Mouse (Mus musculus): ENCODE measurements around the gene Hmgb1. TPM values are rescaled to one million over a fixed set of nuclear protein-coding genes. Genes with fewer than 3 reads are reported as not detected.

Hmgb1 gene
- polyA plus RNA-seq, 1 experiment from 2014 or later = 690 TPM

DNA sequence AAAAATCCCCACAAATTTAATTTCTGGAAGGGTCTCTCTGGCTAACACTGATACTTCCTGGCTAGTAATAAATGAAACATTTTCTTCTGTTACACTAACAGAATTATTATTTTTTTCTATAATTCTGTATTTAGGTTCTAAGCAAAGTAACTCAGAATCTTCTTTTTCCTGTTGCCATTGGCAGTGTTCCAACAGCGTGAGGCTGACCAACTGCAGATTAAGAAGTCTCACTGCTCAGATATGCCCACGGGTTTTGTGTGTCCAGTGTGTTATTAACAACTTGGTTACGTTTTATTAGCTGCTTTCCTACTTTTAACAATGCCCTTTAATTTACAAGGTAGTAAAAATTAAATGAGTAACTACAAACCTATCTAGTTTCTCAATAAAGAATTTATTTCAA, 46.8 kb downstream of the Hmgb1 start:
- WGBS = 67% methylated on average over 3 of the region's 3 CpGs

DNA sequence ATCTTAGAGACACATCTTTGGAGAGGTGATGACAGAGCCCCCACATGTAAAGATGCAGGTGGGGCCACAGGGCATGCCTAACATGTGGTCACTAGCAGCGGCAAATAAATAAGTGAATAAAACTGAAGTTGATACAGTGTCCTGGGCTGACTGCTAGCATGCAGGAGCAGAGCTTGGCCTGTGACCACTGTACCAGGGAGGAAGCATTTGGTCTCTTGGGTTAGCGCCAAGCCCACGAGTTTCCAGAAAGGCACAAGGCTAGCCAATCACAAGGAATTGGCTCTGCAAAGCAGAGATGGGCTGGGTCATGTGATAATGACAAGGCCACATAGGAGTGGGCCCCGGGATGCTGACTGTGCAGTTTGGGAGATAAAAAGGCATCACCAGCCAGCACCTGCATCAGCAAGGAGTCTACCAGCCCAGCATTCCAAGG, 47.3 kb downstream of the Hmgb1 start:
- no peaks in the 10 kb centered on the region for H3K36me3 ChIP-seq
- H3K9ac ChIP-seq = no peak overlapping the region
- H3K4me1 ChIP-seq (replicated peaks) = no peaks in the 10 kb centered on the region
- H3K4me3 ChIP-seq = no peak overlapping the region
- no peaks in the 10 kb centered on the region for H3K27me3 ChIP-seq
- no peak overlapping the region for H3K4me2 ChIP-seq
- H3K27ac ChIP-seq (replicated peaks) = no peak overlapping the region
- no peak for ATAC-seq (ENCODE audit: low FRiP score, low read depth)
- no peaks in the 10 kb centered on the region for H3K9me3 ChIP-seq
- 80% methylated on average over 4 of the region's 4 CpGs for WGBS

More for the DNA sequence above, 46.8 kb downstream of the Hmgb1 start:
- Histone ChIP-seq H3K4me3 (no peak overlapping the region), H3K9me3 (no peaks in the 10 kb centered on the region), H3K27ac (replicated peaks) (no peak overlapping the region), H3K4me2 (no peak overlapping the region), H3K36me3 (no peaks in the 10 kb centered on the region), H3K4me1 (replicated peaks) (no peaks in the 10 kb centered on the region), H3K9ac (no peak overlapping the region), H3K27me3 (no peaks in the 10 kb centered on the region)
- ATAC-seq (ENCODE audit: low FRiP score, low read depth) = no peak

DNA sequence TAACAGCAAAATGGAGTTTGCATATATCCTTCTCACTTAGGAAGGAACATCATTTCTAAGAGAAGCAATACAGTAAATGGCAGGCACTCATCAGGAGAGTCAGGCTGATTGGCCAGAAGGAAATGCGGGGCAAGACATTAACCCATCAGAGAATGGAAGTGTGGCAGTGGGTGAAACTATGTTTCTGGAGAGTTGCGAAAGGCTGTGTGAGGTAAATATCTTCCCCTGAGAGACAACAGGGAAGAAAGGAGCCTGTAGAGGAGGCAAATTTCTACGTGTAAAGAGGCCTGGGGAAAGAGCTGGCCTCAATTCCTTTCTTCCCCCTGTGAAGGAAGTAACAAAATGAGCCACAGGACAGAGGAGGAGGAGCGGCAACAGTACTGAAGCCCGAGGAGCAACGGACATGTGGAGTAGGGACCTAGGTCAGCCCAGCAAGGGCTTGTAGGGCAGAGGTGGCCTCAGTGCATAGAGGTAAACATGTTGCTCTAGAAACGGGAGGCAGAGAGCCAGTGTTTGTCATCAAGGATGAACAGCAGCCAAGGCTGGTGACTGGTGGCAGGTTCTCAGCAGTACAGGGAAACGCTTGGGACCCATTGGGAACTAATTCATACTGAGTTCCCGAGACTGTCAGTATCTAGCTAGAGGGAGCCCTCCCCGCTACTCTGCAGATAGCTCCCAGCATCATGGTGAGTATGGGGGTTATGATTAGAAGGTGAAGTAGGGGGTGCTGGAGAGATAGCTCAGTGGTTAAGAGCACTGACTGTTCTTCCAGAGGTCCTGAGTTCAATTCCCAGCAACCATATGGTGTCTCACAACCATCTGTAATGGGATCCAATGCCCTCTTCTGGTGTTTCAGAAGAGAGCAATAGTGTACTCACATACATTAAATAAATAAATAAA, 48.6 kb downstream of the Hmgb1 start:
- Histone ChIP-seq H3K27ac (replicated peaks) (no peak overlapping the region), H3K4me2 (no peak overlapping the region), H3K4me1 (replicated peaks) (no peaks in the 10 kb centered on the region), H3K27me3 (no peaks in the 10 kb centered on the region), H3K9ac (no peak overlapping the region), H3K4me3 (no peak overlapping the region), H3K36me3 (no peaks in the 10 kb centered on the region), H3K9me3 (no peaks in the 10 kb centered on the region)
- WGBS = 79% methylated on average over 10 of the region's 10 CpGs
- ATAC-seq (ENCODE audit: low FRiP score, low read depth) = no peak

DNA sequence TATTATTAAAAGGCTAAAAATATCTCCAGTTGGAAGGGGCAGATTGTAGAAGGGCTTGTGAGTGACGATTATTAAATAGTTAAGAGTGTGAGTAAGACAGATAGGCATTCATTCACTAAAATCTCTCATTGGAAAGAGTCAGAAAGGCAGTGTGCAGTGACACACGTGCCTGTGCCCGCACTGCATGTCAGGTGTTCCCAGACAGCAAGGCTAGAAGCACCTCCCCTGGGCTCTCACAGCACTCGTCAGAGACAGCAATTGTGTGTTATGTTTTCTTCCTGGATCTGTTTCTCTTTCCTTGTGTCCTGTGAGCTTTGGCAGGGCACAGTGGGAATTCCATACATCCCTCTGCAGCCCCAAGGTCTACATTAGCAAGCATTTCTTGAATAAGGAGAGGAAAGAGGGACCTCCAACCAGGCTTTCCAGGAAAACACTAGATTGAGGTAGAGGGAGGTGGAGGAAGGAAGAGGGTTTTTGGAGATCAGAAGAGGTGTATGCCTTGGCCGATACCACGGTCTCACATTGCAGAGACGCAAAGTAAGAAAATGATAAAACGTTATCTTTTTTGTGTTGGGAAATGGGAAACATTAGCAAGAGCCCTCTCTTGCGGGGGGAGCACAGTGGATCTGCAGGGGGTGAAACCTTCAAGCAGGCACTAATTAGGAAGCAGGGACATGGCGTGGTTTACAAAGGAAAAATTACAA, 49.4 kb downstream of the Hmgb1 start:
- no peak overlapping the region for H3K9ac ChIP-seq
- no peaks in the 10 kb centered on the region for H3K9me3 ChIP-seq
- no peak overlapping the region for H3K4me2 ChIP-seq
- H3K4me1 ChIP-seq (replicated peaks) = no peaks in the 10 kb centered on the region
- no peaks in the 10 kb centered on the region for H3K36me3 ChIP-seq
- H3K27me3 ChIP-seq = no peaks in the 10 kb centered on the region
- WGBS = 71% methylated on average over 10 of the region's 10 CpGs
- no peak overlapping the region for H3K4me3 ChIP-seq
- ATAC-seq (ENCODE audit: low FRiP score, low read depth) = no peak
- H3K27ac ChIP-seq (replicated peaks) = no peak overlapping the region

DNA sequence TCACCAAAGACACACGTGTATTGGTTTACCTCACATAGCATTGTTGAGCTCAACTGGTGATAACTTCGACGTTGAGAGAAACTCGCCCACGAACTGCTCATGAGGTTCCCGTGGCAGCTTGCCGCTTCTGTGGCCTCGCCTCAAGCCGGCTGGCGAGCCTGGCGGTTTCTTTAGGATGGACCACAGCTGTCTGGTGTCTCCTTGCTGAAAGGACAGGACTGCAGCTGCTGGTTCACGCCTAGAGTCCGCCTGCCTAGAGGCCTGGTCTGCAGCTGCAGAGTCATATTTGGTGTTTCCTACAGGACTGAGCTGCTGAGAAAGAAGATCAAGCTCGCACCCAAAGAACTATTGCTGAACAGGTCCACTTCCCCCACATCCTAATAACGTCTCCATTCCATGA, 55.8 kb downstream of the Hmgb1 start:
- Histone ChIP-seq H3K4me3 (no peak overlapping the region), H3K27me3 (no peaks in the 10 kb centered on the region), H3K9ac (no peak overlapping the region), H3K9me3 (no peaks in the 10 kb centered on the region), H3K27ac (replicated peaks) (no peak overlapping the region), H3K4me1 (replicated peaks) (no peaks in the 10 kb centered on the region), H3K36me3 (no peaks in the 10 kb centered on the region), H3K4me2 (no peak overlapping the region)
- WGBS = 91% methylated on average over 15 of the region's 15 CpGs
- no peak for ATAC-seq (ENCODE audit: low FRiP score, low read depth)

DNA sequence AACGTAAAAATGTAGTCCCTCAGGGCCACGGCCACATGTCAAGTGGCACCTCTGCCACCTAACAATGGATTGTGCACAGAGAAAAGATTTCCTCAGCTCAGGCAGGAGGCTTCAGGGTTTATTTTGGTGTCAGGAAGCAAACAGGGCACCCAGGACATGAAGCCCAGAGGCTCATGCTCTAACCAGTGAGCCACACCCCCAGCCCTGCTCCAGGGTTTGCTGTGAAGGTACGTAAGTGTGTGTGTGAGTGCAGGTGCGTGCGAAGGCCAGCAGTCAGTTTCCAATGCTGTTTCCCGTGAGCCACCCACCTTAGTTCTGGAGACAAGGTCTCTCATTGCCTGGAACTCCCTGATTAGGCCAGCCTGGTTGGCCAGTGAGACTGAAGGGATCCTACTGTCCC, 60.5 kb downstream of the Hmgb1 start:
- no peaks in the 10 kb centered on the region for H3K27me3 ChIP-seq
- H3K4me2 ChIP-seq = no peak overlapping the region
- no peaks in the 10 kb centered on the region for H3K9me3 ChIP-seq
- no peak overlapping the region for H3K9ac ChIP-seq
- H3K36me3 ChIP-seq = no peaks in the 10 kb centered on the region
- H3K4me3 ChIP-seq = no peak overlapping the region
- no peak overlapping the region for H3K27ac ChIP-seq (replicated peaks)
- WGBS = 94% methylated on average over 6 of the region's 6 CpGs
- no peaks in the 10 kb centered on the region for H3K4me1 ChIP-seq (replicated peaks)
- no peak for ATAC-seq (ENCODE audit: low FRiP score, low read depth)

DNA sequence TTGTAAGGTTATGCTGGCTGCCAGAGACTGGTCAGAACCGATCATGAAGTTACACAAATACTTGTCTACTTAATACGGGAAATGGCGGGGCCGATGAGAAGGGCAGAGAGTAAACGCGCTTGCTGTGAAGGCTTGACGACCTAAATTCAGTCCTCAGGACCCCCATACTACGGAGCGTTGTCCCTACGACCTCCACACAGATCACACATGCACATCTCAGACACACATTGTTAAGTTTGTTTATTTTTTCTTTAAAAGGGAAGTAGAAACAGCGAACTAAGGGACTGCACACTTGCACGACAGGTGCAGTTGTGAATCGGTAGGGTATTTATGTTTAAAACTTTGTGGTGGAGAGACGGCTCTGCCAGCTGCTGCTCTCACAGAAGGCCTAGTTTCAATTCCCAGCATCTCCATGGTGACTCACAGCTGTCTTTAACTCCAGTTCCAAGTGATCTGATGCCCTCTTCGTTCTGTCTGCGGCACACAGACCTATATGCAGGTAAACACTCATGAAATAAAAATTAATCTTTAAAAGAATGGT, 64.9 kb downstream of the Hmgb1 start:
- Histone ChIP-seq H3K9ac (no peak overlapping the region), H3K27ac (replicated peaks) (no peak overlapping the region), H3K9me3 (no peaks in the 10 kb centered on the region), H3K27me3 (no peaks in the 10 kb centered on the region), H3K4me2 (no peak overlapping the region), H3K4me1 (replicated peaks) (peaks cover 8% of the 10 kb centered on the region), H3K36me3 (no peaks in the 10 kb centered on the region), H3K4me3 (no peak overlapping the region)
- WGBS = 88% methylated on average over 16 of the region's 16 CpGs
- ATAC-seq (ENCODE audit: low FRiP score, low read depth) = no peak

DNA sequence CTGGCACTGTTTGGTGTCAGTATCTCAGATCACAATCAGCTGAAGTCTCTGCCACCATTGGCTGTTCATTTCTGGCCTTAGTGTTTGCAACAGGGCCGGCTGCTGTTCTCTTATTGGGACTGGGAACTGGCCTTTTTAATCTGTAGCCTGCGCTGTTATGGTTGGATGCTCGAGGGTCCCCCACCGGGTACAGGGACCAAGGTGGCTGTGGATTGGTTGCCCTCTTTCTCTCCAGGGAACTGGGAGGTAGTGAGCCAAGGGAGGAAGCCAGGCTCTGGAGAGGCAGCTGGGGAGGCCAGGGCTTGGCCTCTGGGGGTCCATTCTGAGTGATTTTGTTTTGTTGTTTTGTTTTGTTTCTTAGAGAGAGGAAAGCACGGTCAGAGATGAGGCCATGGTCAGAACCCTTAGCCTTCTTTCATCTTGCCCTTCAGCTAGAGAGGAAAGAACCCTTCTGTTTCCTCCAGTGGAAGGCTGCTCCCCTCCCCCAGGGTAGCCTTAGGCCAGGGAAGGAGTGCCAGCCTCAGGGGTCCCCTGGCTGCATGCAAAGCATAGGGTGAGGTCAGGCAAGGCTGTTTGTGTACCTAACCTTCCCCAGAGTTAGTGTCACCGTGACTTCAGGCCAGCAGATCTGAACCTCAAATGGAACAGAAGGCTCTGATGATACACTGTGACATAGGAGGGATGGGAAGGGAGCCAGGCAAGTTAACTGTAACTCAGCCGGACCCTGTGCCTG, 66.3 kb downstream of the Hmgb1 start:
- no peak overlapping the region for H3K4me3 ChIP-seq
- no peaks in the 10 kb centered on the region for H3K27me3 ChIP-seq
- no peaks in the 10 kb centered on the region for H3K9me3 ChIP-seq
- no peak for ATAC-seq (ENCODE audit: low FRiP score, low read depth)
- H3K9ac ChIP-seq = no peak overlapping the region
- H3K4me1 ChIP-seq (replicated peaks) = peaks cover 8% of the 10 kb centered on the region
- no peak overlapping the region for H3K4me2 ChIP-seq
- 26% methylated on average over 7 of the region's 7 CpGs for WGBS
- no peak overlapping the region for H3K27ac ChIP-seq (replicated peaks)
- no peaks in the 10 kb centered on the region for H3K36me3 ChIP-seq

DNA sequence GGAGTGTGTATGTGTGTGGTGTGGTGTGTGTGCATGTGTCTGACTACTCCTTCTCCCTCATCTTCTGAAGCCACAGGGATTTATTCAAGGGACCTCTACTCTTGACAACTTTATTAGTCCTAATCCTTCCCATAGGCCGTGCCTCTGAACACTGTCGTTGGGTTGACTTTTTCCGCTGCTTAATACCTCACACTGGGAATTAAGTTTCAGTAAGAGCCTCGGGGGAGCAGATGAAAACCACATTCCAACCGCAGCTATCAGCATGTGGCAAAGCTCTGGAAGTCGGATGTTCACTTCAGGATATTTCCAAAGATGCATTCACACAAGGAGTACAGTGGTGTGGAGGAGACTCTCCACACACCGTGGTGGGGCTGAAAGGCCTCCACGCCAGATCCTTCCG, 69.7 kb downstream of the Hmgb1 start:
- H3K4me3 ChIP-seq = no peak overlapping the region
- no peak overlapping the region for H3K9ac ChIP-seq
- no peak overlapping the region for H3K27ac ChIP-seq (replicated peaks)
- H3K27me3 ChIP-seq = no peaks in the 10 kb centered on the region
- H3K9me3 ChIP-seq = no peaks in the 10 kb centered on the region
- peaks cover 8% of the 10 kb centered on the region for H3K4me1 ChIP-seq (replicated peaks)
- H3K4me2 ChIP-seq = no peak overlapping the region
- no peaks in the 10 kb centered on the region for H3K36me3 ChIP-seq
- ATAC-seq (ENCODE audit: low FRiP score, low read depth) = no peak
- WGBS = 65% methylated on average over 9 of the region's 9 CpGs

DNA sequence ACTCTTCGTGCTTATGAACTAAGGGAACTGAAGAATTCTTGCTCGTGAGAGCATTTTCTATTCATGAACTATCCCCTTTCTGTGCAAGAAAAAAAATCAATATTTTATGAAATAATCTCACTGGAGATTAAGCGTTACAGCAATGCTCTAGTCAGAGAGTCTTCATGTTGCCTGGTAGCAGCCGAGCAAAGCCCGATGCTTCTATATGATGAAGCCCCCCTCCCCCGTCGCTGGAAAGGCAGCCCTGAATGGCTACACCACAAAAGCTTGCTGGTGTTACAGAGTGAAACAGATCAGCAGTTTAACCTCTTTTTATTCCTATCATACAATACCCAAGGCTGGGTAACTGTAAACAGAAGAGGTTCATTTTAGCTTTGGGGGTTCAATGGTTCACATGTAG, 70.3 kb downstream of the Hmgb1 start:
- no peaks in the 10 kb centered on the region for H3K9me3 ChIP-seq
- H3K4me3 ChIP-seq = no peak overlapping the region
- peaks cover 8% of the 10 kb centered on the region for H3K4me1 ChIP-seq (replicated peaks)
- H3K36me3 ChIP-seq = no peaks in the 10 kb centered on the region
- no peak for ATAC-seq (ENCODE audit: low FRiP score, low read depth)
- no peak overlapping the region for H3K9ac ChIP-seq
- no peaks in the 10 kb centered on the region for H3K27me3 ChIP-seq
- H3K27ac ChIP-seq (replicated peaks) = no peak overlapping the region
- H3K4me2 ChIP-seq = no peak overlapping the region
- 57% methylated on average over 7 of the region's 7 CpGs for WGBS

DNA sequence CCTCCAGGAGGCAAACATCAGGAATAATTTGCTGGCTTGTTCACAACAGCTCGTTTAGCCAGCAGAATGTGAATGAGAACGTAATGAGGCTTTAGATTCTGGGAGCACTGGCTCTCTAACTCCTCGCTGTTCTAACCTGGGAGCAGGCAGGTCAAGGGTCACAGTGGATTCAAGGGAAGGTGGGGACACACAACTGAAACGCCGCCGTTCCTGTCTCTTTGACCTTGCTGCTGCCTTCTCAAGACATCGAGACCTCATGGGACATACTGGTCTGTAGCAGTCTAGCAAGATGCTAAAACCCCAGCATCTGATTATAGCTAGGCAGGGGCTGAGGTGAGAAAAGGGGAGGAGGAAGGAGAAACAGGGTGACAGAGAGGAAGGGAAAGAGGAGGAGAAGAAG, 70.8 kb downstream of the Hmgb1 start:
- no peak overlapping the region for H3K4me3 ChIP-seq
- no peak for ATAC-seq (ENCODE audit: low FRiP score, low read depth)
- no peaks in the 10 kb centered on the region for H3K27me3 ChIP-seq
- no peaks in the 10 kb centered on the region for H3K9me3 ChIP-seq
- H3K9ac ChIP-seq = no peak overlapping the region
- no peak overlapping the region for H3K27ac ChIP-seq (replicated peaks)
- H3K4me2 ChIP-seq = no peak overlapping the region
- H3K4me1 ChIP-seq (replicated peaks) = peaks cover 8% of the 10 kb centered on the region
- WGBS = 76% methylated on average over 7 of the region's 7 CpGs
- H3K36me3 ChIP-seq = no peaks in the 10 kb centered on the region

DNA sequence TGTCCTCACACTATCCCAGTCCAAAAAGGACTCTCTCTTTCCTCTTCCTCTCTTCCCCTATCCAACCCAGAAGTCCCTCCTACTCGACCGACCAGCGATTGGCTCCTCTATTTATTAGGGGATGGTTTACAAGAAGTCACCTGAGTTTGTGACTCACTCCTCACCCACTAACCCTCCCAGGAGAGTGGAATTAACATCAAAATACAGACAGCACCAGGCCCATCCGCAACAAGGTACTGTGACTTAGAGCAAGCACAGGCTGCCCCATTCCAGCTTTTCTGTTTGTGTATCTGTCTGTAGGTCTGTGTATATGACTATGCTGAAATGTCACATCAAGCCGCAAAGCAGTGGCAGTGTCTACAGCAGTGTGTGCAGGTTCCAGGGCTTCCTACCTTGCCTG, 71.7 kb downstream of the Hmgb1 start:
- H3K9ac ChIP-seq = no peak overlapping the region
- H3K9me3 ChIP-seq = no peaks in the 10 kb centered on the region
- H3K4me2 ChIP-seq = no peak overlapping the region
- ATAC-seq (ENCODE audit: low FRiP score, low read depth) = no peak
- H3K4me1 ChIP-seq (replicated peaks) = 0 out of 2 replicates have a peak, but pooled peaks cover 3% of the 10 kb centered on the region
- H3K4me3 ChIP-seq = no peak overlapping the region
- no peaks in the 10 kb centered on the region for H3K36me3 ChIP-seq
- no peak overlapping the region for H3K27ac ChIP-seq (replicated peaks)
- H3K27me3 ChIP-seq = no peaks in the 10 kb centered on the region
- 85% methylated on average over 5 of the region's 5 CpGs for WGBS

Data from hindbrain, embryonic 15.5 days (tissue).